Mouse (Mus musculus) Patski (cell line): ENCODE measurements at regions not wholly inside any gene's neighbourhood (a gene's known extent, or its start where the extent isn't known, plus 50 kb on each side); places are given as distances from the start of the nearest gene placed in this dataset.

ENCODE experiments used
- ATAC-seq: fragments of 100-300 bp; one replicate; pipeline ENCODE4 v1.8.0; 2021
- CTCF ChIA-PET: fragments of 350-600 bp; sonication (Branson Sonifier 250); formaldehyde crosslinking; loops from one replicate; lab custom pipeline; 2022; ENCODE audit warnings: inconsistent platforms; lab: Charles Lee
- POLR2A ChIA-PET: fragments of 350-600 bp; sonication (Branson Sonifier 250); formaldehyde crosslinking; loops from one replicate; lab custom pipeline; 2022; ENCODE audit warnings: antibody characterized with exemption, inconsistent platforms; lab: Charles Lee
- DNase-seq: peaks from one replicate; pipeline ENCODE4 v3.0.0-alpha.2; 2011; ENCODE audit warnings: low read depth, low spot score
- H3K27me3 ChIP-seq: fragments of 371-371 bp; one replicate; pipeline ENCODE4 v1.5.1; 2021
- CTCF ChIP-seq: fragments of 100-300 bp; IDR thresholded peaks from one replicate; pipeline ENCODE4 v1.5.1; 2021
- in situ Hi-C: fragments of 300-500 bp; cut with MboI; formaldehyde crosslinking; loops from 3 replicates; pipeline ENCODE4 v1.11.1; 2018; ENCODE audit warnings: low pct_unique_long_range_greater_than_20kb, mixed read lengths

DNA sequence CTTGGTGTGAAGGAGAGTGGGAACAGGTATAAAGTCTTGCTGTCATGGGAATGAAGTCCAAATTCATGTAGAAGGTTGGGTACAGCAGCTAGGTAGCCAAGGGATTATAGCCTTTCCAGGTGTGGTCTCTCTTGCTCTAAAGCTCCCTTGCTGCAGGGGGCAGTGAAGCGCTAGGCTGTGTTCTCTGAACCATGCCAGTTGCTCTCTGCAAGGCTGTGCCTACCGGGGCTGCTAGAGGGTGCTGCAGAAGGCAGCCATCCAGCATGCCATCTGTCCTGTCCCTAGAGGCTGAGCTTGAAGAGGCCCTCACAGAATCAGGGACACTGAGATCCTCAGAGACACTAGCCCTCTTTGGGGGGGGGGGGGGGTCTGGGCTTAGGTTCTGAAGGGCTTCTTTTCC, 50.6 kb upstream of the Shank2 start:
- peak; percentile 38 for ATAC-seq
- in situ Hi-C loops = no loop called here
- TF ChIP-seq CTCF = peak; percentile 71

More for the DNA sequence above, 50.6 kb upstream of the Shank2 start:
- POLR2A ChIA-PET = no interaction called here
- CTCF ChIA-PET = interaction anchor here (0.9 to 1.3 kb wide), 6 partner anchors 23 to 128 kb away, joined by 3 to 5 read pairs (median 3); no protein-coding TSS in a partner anchor
- no peak for DNase-seq
- H3K27me3 ChIP-seq = no peaks in the 10 kb centered on the region
